Mouse (Mus musculus): ENCODE measurements around the gene Lrrc29.

Lrrc29 gene

DNA sequence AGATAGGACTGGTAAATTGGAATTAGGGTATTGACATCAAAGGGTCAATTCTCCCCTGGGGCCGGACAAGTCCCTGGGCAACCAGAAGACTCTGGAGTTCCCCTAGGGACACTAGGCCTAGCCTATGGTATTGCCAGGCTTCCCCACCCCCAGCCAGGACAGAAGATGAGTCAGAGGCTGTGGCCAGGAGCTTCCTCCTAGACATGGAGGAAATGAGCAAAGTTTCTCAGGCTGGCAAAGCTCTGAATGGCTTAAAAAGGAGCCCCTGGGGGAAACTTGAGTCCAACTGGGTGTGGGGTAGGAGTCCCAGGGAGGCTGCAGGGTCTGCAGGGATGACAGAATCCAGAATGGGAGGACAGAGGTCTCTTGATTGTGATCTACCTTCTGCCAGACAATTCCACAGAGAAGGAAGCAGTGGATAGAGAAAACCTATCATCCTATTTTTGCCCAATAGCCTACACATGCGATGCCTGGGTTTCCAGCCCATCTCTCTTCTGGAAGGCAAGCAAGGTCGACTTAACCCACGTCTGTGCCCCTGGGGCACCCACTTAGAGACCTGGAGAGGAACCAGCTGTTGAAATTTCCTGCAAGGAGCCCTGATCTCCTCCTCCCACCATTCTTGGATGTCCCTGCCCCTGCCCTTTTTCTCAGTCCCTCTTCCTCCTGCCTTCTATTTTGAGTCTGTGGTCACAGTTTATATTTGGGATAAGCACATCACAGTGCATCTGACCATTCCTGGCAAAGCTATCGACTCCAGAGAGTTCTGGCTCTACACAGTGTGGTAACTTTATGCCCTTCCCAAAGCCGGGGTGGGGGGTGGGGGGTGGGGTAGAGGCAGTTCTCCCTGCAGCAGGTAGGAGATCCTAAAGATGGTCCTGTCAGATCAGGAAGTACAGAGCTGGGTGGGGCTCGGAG is 19.2 kb upstream of the Lrrc29 start:
- in situ Hi-C loops (cut with MboI, MseI) = loop anchor here in 1 of 2 experiments (5.0 kb wide), 1 partner anchor 53 kb away; no protein-coding TSS in a partner anchor

DNA sequence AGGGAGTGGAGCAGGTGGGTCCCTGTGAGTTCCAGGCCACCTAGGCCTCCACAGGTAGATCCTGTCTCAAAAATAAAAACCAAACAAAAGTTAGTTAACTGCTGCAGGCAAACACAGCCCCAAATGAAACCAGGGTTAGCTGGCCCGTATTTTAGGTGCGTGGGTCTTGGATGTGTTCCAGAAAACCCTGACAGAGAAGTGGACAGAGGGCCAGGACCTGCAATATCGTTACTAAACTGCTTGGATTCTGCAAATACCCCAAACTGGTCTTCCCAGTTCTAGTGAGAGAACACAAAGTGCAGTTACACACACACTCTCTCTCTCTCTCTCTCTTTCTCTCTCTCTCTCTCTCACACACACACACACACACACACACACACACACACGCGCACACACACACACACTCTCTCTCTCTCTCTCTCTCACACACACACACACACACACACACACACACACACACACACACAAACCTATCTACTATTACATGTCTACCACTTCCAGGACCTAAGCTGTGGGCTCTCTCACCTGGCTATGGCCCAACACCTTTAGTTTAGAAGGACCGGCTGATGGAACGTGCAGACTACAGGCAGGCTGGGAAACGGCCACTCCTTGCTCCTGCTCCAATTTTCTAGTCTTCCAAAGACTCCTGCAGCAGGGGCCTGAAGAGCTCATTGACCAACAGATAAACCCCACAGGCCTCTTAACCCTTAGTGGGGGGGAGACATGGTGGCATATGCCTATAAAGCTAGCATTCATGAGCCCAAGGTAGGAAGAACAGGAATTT is 17.9 kb upstream of the Lrrc29 start:
- in situ Hi-C loops (cut with MboI, MseI) = no loop called here

DNA sequence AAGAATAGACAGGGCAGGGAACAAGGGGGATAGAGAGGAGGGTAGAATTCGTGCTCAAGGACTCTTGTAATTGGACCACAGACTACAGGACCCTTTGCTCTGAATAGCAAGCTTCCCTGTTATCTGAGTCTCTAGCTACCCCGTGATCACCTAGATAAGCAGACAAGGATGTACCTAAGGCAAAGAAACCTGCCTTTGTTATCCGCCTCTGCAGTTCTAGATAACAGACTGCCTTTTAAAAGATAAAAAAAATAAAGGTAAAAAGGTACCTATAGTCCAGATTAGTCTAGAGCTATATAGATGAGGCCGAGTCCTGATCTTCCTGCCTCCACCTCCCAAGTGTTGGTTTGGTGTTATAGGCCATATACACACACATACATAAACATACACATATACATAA is 16.7 kb upstream of the Lrrc29 start:
- in situ Hi-C loops (cut with MboI, MseI) = no loop called here

DNA sequence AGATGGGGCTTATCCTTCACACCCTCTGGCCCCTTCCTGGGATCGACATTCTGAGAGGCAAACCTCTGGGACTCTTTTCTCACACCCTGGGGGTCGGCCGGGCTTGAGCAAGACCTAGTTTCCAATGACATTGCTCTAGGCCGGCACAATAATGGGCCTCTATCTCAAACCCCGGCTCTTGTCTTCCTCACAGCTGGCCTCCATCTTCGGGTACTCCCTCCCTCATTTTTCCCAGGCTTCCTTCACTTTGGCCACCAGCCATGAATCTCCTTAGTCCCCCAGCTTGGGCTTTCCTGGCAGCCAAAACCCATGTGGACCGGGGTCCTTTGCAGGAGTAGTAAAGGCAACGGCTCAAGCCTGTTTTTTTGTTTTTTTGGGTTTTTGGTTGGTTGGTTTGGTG is 15.3 kb upstream of the Lrrc29 start:
- in situ Hi-C loops (cut with MboI, MseI) = no loop called here

DNA sequence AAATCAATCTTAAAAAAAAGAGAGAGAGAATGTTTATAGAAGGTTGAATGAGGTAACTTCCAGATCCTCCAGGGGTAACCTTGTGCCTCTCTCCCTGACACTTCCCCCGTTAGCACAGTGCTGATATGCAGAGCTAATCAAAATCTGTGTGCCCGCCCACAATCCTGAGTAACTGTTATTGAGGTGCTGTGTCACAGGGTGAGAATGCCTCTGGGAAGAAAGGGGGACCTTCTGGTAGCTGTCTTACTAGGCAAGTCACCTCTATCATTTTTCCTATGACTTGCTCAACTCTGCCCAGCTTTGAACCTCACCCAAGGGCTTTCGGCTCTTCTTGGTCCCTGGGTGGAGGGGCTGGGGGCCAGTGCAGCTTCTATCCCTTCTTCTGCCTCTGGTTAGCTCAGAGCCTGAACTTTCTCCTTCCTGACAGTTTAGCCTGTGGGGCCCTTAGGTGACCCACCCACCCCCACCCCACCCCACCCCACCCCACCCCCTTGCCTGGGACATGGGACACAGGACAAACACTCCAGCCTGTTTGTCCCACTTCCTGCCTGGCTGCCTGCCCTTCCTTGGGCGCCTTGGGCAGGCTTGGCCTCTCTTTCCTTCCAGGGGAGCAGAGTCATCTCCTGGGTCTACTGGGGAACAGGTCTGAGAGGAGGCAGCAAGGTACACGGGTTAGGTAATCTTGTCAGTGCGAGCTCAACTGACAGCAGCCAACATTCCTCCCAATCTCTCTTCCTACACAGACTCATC is 14.0 kb upstream of the Lrrc29 start:
- in situ Hi-C loops (cut with MboI, MseI) = no loop called here

DNA sequence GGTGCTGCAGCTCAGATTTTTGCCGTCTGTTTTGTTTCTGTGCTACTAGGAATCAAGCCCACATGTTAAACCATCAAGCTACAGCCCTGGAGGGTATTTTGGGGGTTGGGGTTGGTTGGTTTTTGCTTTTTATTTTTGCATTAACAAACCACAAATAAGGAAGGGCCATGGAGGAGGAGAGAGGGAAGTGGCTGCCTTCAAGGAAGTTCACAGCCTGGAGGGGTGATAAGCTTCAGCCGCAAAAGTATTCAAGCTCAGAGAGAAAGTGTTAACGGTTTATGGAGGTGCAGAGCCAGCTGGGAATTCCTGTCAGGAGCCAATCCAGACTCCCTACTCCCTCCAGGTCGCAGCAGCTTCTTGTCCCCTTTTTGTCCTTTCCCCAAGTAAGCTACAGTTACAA is 12.9 kb upstream of the Lrrc29 start:
- in situ Hi-C loops (cut with MboI, MseI) = no loop called here

DNA sequence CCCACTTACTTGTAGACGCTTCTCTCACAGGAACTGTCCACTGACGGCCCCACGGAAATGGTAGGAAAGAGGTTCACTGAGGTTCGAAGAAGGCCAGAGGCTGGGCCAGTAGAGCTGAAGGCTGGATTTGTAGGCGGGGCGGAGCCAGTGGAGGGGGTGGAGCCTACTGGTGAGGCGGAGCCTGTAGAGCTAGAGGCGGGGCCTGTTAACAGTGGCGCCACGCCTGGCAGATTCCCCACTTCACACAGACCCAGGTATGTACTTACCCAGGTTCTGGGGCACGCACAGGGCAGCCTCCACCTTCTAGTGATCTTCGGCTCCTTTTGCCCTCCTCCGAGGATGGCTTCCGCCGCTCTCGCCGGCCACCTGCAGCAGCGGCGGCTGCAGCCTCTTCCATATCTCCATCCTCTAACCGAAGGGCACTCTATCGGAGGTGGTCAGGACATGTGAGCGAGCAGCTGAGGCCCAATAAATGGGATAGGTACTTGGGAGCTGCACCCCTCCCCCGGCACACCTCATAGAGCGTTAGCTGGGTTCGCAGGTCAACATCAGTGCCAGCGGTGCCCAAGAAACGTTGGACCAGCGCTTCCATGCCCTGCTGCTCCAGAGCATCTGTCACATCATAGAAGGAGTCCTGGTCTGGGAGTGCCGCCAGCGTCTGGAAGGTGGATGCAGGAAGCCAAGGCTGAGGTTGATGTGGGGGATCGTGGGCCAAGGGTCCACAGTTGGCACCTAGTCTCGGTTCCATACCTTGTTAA is 10.5 kb upstream of the Lrrc29 start:
- in situ Hi-C loops (cut with MboI, MseI) = no loop called here

DNA sequence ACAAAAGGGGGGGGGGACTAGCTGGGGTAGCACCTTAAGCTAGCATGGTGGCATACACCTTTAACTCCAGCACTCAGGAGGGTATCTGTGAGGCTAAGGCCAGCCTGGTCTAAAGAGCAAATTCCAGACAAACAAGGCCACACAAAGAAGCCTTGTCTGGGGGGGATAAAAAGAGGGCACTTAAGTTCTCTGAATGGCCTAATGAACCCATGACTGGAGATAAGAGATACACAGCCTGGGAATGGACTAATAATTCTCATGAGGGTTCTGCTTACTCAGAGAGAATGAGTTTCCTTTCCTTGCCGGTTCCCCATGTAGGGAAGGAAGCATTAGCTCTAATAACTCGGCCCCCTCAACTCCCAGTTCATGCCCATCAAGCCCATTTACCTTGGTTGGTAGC is 6.4 kb upstream of the Lrrc29 start:
- in situ Hi-C loops (cut with MboI, MseI) = no loop called here

DNA sequence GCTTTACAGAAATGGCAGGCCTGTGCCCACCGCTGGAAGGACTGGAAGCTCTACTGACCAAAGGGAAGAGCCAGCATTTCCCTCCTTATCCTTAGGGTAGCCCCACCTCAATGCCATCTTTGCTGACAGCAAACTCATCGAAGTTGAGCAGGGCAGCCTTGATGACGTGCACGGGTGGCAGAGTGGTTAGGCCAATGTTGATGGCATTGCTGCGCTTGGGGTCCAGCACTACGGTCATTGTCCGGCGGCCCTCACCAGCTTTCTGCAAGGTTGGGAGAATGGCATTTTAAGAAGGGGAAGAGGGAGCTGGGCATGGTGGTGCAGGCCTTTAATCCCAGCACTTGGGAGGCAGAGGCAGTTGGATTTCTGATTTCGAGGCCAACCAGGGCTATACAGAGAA is 5.9 kb upstream of the Lrrc29 start:
- in situ Hi-C loops (cut with MboI, MseI) = no loop called here

DNA sequence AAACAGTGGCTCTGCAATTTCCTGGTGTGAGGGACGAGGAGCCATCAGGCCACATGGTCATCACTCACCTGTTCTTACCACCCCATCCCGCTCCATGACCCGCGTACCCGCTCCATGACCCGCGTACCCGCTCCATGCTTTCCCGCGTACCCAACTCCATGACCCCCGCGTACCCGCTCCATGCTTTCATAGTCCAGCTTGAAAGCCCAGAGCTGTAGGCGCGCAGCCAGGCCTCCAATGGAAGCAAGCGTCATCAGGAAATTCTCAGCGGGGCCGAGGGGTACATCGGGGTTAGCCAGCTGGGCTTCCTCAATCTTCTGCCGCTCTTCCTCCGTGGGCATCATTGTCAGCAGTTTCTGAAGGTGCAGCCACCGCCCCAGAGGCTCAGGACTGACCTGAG is 5.4 kb upstream of the Lrrc29 start:
- in situ Hi-C loops (cut with MboI, MseI) = no loop called here

DNA sequence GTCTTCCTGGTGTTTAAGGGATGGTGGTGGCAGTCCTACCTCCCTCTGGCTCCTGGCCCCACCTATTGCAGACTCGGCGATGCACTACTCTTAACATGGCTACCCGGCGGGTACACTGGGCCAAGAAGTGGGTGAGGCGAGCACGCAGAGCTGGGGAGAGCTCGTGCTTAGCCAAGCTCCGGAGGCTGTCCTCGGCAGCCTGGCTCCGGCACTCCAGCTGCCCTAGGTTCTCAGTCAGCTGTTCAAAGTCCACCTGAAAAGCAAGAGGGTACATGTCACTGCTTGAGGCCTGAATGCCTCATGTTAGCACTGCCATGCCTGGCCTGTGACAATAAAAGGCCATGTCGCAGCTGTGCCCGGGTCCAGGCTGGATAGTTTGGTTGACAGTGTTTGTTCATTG is 4.2 kb upstream of the Lrrc29 start:
- in situ Hi-C loops (cut with MboI, MseI) = no loop called here

DNA sequence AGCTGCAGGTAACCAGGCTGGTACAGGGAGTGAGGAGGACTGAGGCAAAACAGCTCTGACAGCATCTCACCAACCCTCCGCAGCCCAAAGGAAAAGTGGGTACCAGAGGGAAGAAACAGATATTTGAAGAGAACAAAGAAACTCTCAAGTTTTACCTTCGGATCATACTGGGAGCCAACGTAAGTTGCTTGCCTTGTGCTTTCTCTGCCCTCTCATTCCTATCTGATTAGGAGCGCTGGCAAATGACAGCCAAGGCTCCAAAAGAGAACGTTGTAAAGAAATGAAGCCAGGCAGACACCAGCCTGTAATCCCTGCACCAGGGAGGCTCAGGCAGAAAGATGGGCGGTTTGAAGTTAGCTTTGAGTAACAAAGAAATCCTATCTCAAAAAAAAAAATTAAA is 890 bp upstream of the Lrrc29 start:
- in situ Hi-C loops (cut with MboI, MseI) = no loop called here

DNA sequence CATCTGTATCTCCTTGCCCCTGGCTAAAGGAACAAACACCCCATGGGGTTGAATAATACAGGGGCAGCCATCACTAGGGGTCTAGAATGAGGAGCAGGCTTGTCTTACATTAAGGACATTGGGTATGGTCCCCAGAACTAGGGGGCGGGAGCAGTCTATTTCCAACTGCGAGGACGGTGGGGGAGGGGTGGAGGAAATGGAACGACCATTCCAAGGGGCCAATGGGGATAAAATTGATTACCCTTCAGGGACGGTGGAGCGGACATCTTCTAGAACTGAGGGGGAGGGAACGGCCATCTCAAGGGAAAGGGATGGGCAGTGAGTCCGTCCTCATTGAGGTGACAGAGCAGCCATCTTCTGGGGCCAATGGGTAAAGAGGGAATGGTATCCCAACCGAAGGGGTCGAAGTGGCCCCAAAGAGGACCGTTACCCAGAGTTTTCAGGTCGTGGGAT is 411 bp downstream of the Lrrc29 start:
- in situ Hi-C loops (cut with MboI, MseI) = no loop called here

DNA sequence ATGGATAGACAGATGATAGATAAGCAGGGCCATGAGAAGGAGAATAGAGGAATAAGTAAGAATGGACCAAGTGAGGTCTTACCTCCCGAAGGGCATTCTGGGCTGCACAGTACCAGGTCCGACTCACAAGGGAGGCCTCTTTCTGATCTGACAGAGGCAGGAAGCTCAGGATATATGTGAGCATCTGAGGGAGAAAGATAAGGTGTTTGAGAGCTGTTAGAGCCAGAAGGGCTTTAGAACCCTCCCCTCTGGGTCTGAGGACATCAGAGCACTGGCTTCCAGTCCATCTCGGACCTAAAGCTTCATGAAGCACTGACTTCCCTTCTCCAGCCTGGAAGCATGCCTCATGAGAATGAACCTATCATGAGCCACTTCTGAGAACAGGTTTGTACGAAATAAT is 2.9 kb downstream of the Lrrc29 start:
- in situ Hi-C loops (cut with MboI, MseI) = no loop called here

DNA sequence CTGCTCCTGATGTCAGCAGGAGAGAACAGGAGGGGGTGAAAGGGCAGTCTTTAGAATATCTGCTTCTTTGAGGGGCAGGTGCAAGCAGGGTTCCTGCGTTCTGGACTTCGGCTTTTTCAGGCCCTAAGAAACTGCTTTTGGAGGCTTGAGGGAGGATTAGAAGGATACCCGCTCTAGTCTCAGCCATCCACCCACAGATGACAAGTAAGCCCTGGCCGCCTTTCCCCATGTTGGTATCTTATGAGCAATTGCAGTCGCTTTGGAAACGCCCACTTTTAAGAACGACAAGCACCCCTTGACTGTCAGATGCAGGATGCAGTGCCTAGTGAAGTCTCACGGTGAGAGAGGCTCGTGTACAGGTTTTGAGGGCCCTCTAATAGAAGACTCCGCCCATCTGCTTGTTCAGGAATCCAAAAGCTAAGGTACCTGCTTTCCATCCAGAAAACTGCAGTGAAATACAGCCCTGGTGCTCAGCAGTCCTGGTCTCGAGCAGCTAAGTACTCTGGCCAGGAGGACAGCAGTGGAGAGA is 7.4 kb downstream of the Lrrc29 start:
- in situ Hi-C loops (cut with MboI, MseI) = no loop called here

DNA sequence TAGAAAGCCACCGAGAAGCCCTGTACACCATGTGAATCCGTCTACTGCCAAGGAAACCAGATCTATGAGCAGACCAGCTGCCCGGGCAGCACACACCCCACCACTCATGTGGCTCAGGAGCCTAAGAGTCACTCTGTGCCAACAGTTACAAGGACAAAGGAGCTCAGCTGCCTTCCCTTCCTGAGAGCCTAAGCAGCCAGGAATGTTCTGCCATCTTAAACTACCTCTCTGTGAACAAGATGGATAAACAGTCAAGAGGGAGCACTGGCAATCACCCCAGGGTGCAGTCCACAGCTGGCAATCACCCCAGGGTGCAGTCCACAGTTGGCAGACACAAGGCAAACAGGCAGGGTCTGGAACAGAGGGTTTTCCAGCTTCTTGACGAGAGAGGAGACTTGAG is 8.1 kb downstream of the Lrrc29 start:
- in situ Hi-C loops (cut with MboI, MseI) = no loop called here

DNA sequence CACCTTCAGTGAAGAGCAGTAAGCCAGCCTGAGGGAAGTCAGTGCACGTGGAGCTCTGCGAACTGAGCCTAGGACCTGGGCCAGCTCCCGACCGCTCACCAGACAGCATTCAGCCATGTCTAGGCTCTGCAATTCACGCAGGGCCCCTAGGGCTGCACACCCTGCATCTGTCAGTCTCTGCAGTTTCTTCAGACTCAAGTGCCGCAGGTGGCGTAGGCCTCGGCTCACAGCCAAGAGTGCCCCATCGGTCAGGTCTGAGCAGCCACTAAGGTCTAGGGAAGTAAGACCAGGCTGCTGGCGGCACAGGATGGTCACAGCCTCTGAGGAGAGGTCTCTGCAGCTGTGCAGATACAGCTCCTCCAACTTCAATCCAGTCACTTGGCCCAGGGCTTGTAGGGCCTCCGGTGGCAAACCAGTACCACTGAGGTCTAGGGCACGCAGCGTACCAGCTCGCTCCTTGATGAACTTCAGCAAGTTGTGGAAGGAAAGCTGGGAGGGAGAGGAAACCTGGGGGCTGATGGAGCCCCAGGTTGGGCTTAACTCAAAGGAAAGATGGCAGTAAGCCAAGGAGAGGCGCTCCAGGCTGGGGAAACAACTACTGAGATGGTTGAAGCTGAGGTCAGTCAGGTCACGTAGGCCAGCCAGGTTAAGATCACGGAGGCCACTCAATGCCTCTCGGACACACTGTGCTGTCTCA is 10.9 kb downstream of the Lrrc29 start:
- in situ Hi-C loops (cut with MboI, MseI) = no loop called here

DNA sequence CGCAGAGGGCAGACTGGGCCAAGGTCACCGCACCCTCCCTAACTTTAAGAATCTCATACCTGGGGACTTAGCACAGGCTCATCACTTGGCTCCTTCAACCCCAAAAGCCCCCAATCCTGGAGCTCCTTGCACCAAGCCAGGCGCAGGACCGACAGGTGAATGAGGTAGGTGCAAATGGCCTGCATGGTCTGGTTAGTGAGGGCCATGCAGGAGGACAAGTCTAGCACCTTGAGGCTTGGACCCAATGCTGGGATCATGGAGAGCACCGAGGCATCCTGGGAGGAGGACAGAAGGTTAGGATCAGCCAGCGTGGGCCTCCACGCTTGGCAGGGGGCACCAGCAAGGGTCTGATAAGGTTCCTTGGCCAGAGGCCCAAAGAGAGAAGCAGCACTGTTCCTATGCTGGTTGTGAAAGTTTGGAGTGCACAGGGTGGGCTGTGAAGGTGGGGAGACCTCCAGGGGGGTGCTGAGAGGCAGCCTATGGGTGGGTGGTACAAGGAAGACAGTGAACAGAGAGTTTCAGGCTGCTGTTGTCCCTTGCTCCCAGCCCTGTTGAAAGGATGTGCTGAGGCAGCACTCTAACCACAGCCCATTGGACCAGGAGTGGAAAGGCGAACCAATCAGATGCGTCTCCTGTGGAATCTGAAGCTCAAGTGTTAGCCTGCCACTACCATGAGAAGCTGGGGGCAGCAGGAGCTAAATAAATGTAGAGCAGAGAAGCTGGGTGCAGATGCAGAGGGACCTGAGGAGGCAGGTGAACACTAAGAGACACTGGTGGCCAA is 12.3 kb downstream of the Lrrc29 start:
- in situ Hi-C loops (cut with MboI, MseI) = no loop called here

DNA sequence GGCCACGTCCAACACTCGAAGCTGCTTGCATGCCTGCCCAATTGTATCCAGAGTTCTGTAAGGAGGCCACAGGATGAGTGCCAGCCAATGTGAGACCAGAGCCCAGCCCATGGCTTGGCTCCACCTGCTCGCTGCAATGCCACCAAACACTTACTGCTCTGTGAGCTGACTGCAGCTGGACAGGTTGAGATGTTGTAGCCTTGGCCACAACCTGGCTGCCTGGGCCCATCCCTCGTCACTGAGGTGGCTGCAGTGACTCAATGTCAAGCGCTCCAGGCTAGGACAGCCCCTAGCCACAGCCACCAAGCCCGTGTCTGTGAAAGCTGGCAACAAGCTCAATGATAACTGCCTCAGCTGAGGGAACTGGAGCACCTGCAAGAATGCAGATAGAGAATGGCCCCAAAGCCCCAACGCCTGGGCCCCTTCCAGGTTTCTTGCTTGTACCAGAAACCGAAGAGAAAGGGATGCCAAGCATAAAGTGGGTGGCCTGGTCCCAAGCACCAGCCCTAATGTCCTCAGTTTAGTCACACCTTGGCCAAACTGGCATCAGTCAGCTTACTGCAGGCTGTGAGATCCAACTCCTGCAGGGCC is 13.1 kb downstream of the Lrrc29 start:
- in situ Hi-C loops (cut with MboI, MseI) = no loop called here
